Mouse (Mus musculus): Measurements from ENCODE around the gene Osgep. TPM values are rescaled to one million over a fixed set of nuclear protein-coding genes. Genes with fewer than 3 reads are reported as not detected.

Gene Osgep
- total RNA-seq, 1 experiment = 19.1 TPM

GRCm38 (mm10) chr14:50875591-50876230, 49.0 kb downstream of the Osgep start:
- in situ Hi-C loops (cut with MboI; ENCODE audit: low sequenced_read_pairs in 2 of 2, unreplicated experiment in 2 of 2) = no loop called here

DNA sequence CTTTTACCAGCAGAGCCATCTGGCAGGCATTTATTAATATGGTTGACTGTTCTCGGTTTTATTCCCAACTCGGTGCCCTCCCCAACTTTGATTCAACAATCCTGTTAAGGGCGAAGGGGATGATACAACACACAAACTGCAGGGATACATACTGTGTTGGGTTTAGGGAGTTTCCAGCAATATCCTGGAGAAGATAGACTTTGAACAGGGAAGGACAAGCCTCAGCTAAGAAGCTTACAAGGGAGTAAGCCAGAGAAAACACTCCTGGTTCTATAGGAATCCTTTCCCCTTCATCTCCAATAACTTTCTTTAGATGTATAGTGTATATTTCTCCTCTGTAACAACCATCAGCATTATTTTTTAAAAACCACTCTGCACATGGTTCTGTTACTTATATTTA, 49.5 kb downstream of the Osgep start:
- TF ChIP-seq CHD2 (IDR thresholded peaks at IDR 0.05; ENCODE audit: low read depth, low read length) (no peak), MAFK (IDR thresholded peaks at IDR 0.05; ENCODE audit: insufficient read depth, low read depth, low read length) (no peak), HCFC1 (IDR thresholded peaks at IDR 0.05; ENCODE audit: borderline replicate concordance, insufficient read depth, low read length) (no peak), ZNF384 (IDR thresholded peaks at IDR 0.05; ENCODE audit: low read depth, low read length) (no peak), ZC3H11A (IDR thresholded peaks at IDR 0.05; ENCODE audit: borderline replicate concordance, low read depth, low read length) (no peak)
- no peak for DNase-seq (ENCODE audit: low read depth, low spot score)

More at GRCm38 (mm10) chr14:50875591-50876230, 49.0 kb downstream of the Osgep start:
- TF ChIP-seq ZNF384 (IDR thresholded peaks at IDR 0.05; ENCODE audit: low read depth, low read length) = no peak
- TF ChIP-seq CHD2 (IDR thresholded peaks at IDR 0.05; ENCODE audit: low read depth, low read length) = no peak
- no peak for TF ChIP-seq MAFK (IDR thresholded peaks at IDR 0.05; ENCODE audit: insufficient read depth, low read depth, low read length)
- no peak for TF ChIP-seq ZC3H11A (IDR thresholded peaks at IDR 0.05; ENCODE audit: borderline replicate concordance, low read depth, low read length)
- no peak for TF ChIP-seq HCFC1 (IDR thresholded peaks at IDR 0.05; ENCODE audit: borderline replicate concordance, insufficient read depth, low read length)
- 0 out of 4 replicates have a peak, but pooled peaks cover 0 to 4% of the 10 kb centered on the region in 2 experiments for H3K4me1 ChIP-seq (ENCODE audit: control insufficient read depth in 2 of 2, insufficient read depth in 2 of 2, low read length in 2 of 2, poor library complexity in 1 of 2)
- no peak overlapping the region for H3K4me3 ChIP-seq (ENCODE audit: insufficient read depth in 1 of 2, low read depth in 1 of 2, low read length in 2 of 2, poor library complexity in 1 of 2, severe bottlenecking in 1 of 2)
- H3K9ac ChIP-seq (ENCODE audit: insufficient read depth, low read depth, low read length, poor library complexity, severe bottlenecking) = no peak overlapping the region
- no peak overlapping the region for H3K27ac ChIP-seq (ENCODE audit: insufficient read depth, low read depth, low read length, poor library complexity, severe bottlenecking)
- H3K9me3 ChIP-seq (ENCODE audit: control insufficient read depth, insufficient read depth, low read depth, low read length) = no peaks in the 10 kb centered on the region
- DNase-seq (ENCODE audit: low read depth, low spot score) = no peak
- no peaks in the 10 kb centered on the region for H3K36me3 ChIP-seq (ENCODE audit: control insufficient read depth, insufficient read depth, low read length, poor library complexity, severe bottlenecking)

GRCm38 (mm10) chr14:50871284-50871683, 53.4 kb downstream of the Osgep start:
- H3K9me3 ChIP-seq (ENCODE audit: control insufficient read depth, insufficient read depth, low read depth, low read length) = no peaks in the 10 kb centered on the region
- 0 out of 4 replicates have a peak, but pooled peaks cover 0 to 4% of the 10 kb centered on the region in 2 experiments for H3K4me1 ChIP-seq (ENCODE audit: control insufficient read depth in 2 of 2, insufficient read depth in 2 of 2, low read length in 2 of 2, poor library complexity in 1 of 2)
- H3K27ac ChIP-seq (ENCODE audit: insufficient read depth, low read depth, low read length, poor library complexity, severe bottlenecking) = no peak overlapping the region; the same call in 1 of the 2 replicates
- H3K36me3 ChIP-seq (ENCODE audit: control insufficient read depth, insufficient read depth, low read length, poor library complexity, severe bottlenecking) = no peaks in the 10 kb centered on the region
- in situ Hi-C loops (cut with MboI; ENCODE audit: low sequenced_read_pairs in 2 of 2, unreplicated experiment in 2 of 2) = no loop called here
- TF ChIP-seq CHD2 (IDR thresholded peaks at IDR 0.05; ENCODE audit: low read depth, low read length) (no peak), MAFK (IDR thresholded peaks at IDR 0.05; ENCODE audit: insufficient read depth, low read depth, low read length) (no peak), ZNF384 (IDR thresholded peaks at IDR 0.05; ENCODE audit: low read depth, low read length) (no peak), ZC3H11A (IDR thresholded peaks at IDR 0.05; ENCODE audit: borderline replicate concordance, low read depth, low read length) (no peak), HCFC1 (IDR thresholded peaks at IDR 0.05; ENCODE audit: borderline replicate concordance, insufficient read depth, low read length) (no peak)
- no peak overlapping the region for H3K9ac ChIP-seq (ENCODE audit: insufficient read depth, low read depth, low read length, poor library complexity, severe bottlenecking)
- H3K4me3 ChIP-seq (ENCODE audit: insufficient read depth in 1 of 2, low read depth in 1 of 2, low read length in 2 of 2, poor library complexity in 1 of 2, severe bottlenecking in 1 of 2) = peak overlapping the region in 1 of 2 experiments; percentile 80; a peak in 1 of 4 replicates
- no peak for DNase-seq (ENCODE audit: low read depth, low spot score)

More for the DNA sequence above, 49.5 kb downstream of the Osgep start:
- Histone ChIP-seq H3K36me3 (ENCODE audit: control insufficient read depth, insufficient read depth, low read length, poor library complexity, severe bottlenecking) (no peaks in the 10 kb centered on the region), H3K4me3 (ENCODE audit: insufficient read depth in 1 of 2, low read depth in 1 of 2, low read length in 2 of 2, poor library complexity in 1 of 2, severe bottlenecking in 1 of 2) (no peak overlapping the region), H3K9me3 (ENCODE audit: control insufficient read depth, insufficient read depth, low read depth, low read length) (no peaks in the 10 kb centered on the region), H3K27ac (ENCODE audit: insufficient read depth, low read depth, low read length, poor library complexity, severe bottlenecking) (no peak overlapping the region), H3K4me1 (ENCODE audit: control insufficient read depth in 2 of 2, insufficient read depth in 2 of 2, low read length in 2 of 2, poor library complexity in 1 of 2) (0 out of 4 replicates have a peak, but pooled peaks cover 0 to 4% of the 10 kb centered on the region in 2 experiments), H3K9ac (ENCODE audit: insufficient read depth, low read depth, low read length, poor library complexity, severe bottlenecking) (no peak overlapping the region)
- in situ Hi-C loops (cut with MboI; ENCODE audit: low sequenced_read_pairs in 2 of 2, unreplicated experiment in 2 of 2) = no loop called here

- TF ChIP-seq ZC3H11A (IDR thresholded peaks at IDR 0.05; ENCODE audit: borderline replicate concordance, low read depth, low read length) (no peak), HCFC1 (IDR thresholded peaks at IDR 0.05; ENCODE audit: borderline replicate concordance, insufficient read depth, low read length) (no peak)
Observed at GRCm38 (mm10) chr14:50870805-50871143, 53.9 kb downstream of the Osgep start.

More at GRCm38 (mm10) chr14:50870805-50871143, 53.9 kb downstream of the Osgep start:
- Histone ChIP-seq H3K36me3 (ENCODE audit: control insufficient read depth, insufficient read depth, low read length, poor library complexity, severe bottlenecking) (no peaks in the 10 kb centered on the region; the same call in 1 of the 2 replicates), H3K4me3 (ENCODE audit: insufficient read depth in 1 of 2, low read depth in 1 of 2, low read length in 2 of 2, poor library complexity in 1 of 2, severe bottlenecking in 1 of 2) (peak overlapping the region; percentile 75 to 80), H3K4me1 (ENCODE audit: control insufficient read depth in 2 of 2, insufficient read depth in 2 of 2, low read length in 2 of 2, poor library complexity in 1 of 2) (0 out of 4 replicates have a peak, but pooled peaks cover 0 to under 1% of the 10 kb centered on the region in 2 experiments), H3K9ac (ENCODE audit: insufficient read depth, low read depth, low read length, poor library complexity, severe bottlenecking) (peak overlapping the region; percentile 79), H3K27ac (ENCODE audit: insufficient read depth, low read depth, low read length, poor library complexity, severe bottlenecking) (peak overlapping the region; percentile 75), H3K9me3 (ENCODE audit: control insufficient read depth, insufficient read depth, low read depth, low read length) (no peaks in the 10 kb centered on the region)
- in situ Hi-C loops (cut with MboI; ENCODE audit: low sequenced_read_pairs in 2 of 2, unreplicated experiment in 2 of 2) = no loop called here
- no peak for DNase-seq (ENCODE audit: low read depth, low spot score)

All from ES-E14 (cell line).